Mouse (Mus musculus) urinary bladder, postnatal 36 days (tissue): ENCODE data around the gene Acoxl.

Source experiments
- DNase-seq, 2 experiments: peaks; one replicate each; pipeline ENCODE4 v3.0.0; 2022; ENCODE audit warnings: low spot score in 2 of 2, mixed read lengths in 1 of 2

The Acoxl gene

GRCm38 (mm10) chr2:128117605-128118004, 278.9 kb downstream of the Acoxl start:
- DNase-seq: no peak

DNA sequence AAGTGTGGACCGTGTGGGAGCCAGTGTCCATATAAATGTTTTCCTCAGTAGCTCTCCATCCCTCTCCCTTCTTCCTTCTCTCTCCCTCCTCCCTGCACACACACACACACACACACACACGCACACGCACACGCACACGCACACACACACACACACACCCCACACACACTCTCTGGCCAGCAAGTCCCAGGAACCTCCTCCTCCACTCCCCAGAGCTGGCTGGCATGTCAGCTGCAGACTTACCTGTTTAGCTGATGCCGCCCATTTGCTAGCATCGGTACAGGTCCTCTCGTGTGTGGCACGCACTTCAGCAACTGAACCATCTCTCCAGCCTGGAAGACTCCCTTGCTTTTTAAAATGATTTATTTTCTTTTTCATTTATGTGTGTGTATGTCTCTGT, 280.3 kb downstream of the Acoxl start:
- no peak for DNase-seq

DNA sequence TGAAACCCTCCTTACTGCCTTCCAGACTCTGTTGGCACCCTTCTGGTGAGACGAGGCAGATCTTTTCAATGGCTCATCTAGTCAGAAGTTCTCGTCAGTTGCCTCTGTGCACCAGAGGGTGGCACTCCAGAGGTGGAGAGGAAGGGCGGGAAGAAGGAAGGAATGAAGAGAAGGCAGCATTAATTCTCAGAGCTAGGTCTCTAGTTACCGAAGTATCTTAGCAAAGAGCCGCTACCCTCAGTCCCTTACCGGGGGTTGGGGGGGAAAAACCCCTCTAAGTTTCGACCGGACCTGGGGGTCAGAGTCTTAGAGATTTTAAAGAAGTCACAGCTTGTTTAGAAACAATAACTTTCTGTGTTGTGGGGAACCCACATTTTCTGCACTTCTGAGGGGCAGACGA, 283.8 kb downstream of the Acoxl start:
- peak; percentile 52 to 56 for DNase-seq

GRCm38 (mm10) chr2:128122891-128123771, 284.5 kb downstream of the Acoxl start:
- DNase-seq: peak; percentile 44 to 56

DNA sequence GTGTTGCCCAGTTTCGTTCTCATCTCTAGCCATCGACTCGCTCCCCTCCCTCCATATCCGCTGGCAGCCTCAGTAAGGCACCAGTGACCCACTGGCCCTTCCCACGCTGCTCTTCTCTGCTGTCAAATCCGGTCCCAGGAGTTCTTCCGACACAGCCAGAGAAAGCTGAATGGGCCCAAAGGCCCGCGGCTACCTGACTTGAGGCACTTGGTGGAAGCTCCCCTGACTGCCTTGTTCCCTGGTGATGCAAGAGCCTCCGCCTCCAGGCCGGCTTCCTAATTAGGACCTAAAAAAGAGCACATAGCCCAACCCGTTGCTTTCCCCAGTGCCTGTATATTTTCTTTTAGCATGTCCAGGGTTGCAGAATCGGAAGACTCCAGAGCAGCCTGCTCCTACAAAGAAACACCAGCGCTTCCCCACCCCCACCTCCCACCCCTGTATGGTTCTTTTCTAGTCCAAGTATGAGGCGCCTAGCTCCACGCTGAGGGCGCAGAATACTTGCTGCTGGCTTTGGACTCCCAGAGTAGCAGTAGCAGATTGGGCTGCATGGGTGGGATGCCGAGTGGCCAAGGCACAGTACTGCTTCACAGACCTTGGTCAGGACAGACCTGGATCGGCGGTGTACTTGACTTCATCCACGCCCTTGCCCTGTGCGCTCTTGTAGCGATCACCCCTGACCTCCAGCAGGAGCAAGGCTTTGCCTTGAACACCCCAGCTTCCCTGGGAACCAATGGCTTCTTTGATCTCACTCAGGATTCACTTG, 285.4 kb downstream of the Acoxl start:
- no peak for DNase-seq

GRCm38 (mm10) chr2:128124693-128125092, 286.0 kb downstream of the Acoxl start:
- no peak for DNase-seq

GRCm38 (mm10) chr2:128125635-128126470, 287.2 kb downstream of the Acoxl start, which contains the start of gene Bcl2l11:
Bcl2l11 (plus strand) TSS chr2:128126038.
- DNase-seq: peak; percentile 94 to 97

DNA sequence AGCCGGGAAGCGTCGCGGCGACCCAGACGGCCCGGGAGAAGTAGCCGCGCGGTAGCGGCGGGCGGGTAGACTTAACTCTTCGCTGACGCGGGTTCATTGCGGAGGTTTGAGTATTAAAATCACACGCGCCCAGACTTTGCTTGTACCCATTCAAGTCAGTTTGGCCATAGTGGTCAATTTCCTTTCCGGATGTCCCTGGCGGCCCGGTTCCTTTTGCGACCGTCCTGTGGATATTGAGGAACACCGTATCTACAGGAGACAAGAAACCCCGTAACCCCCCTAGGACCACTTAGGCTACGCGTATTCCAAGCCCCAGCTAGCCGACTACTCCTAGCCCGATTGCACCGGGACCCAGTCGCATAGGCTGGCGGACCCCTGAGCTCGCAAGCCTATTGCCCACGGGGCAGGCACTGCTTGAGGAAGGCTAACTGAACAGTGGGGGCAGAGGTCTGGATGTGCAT, 287.9 kb downstream of the Acoxl start:
- DNase-seq: no peak

- DNase-seq: peak; percentile 92 to 96
Observed at GRCm38 (mm10) chr2:128127121-128127671, 288.5 kb downstream of the Acoxl start.

- peak; percentile 67 to 85 for DNase-seq
Observed at GRCm38 (mm10) chr2:128127691-128128292, 289.1 kb downstream of the Acoxl start.

DNA sequence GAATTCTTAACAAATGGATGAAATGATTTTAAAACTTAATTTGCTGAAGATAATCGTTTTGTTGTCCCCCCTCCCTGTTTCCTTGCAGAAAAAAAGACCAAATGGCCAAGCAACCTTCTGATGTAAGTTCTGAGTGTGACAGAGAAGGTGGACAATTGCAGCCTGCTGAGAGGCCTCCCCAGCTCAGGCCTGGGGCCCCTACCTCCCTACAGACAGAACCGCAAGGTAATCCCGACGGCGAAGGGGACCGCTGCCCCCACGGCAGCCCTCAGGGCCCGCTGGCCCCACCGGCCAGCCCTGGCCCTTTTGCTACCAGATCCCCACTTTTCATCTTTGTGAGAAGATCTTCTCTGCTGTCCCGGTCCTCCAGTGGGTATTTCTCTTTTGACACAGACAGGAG, 289.9 kb downstream of the Acoxl start:
- no peak for DNase-seq

DNA sequence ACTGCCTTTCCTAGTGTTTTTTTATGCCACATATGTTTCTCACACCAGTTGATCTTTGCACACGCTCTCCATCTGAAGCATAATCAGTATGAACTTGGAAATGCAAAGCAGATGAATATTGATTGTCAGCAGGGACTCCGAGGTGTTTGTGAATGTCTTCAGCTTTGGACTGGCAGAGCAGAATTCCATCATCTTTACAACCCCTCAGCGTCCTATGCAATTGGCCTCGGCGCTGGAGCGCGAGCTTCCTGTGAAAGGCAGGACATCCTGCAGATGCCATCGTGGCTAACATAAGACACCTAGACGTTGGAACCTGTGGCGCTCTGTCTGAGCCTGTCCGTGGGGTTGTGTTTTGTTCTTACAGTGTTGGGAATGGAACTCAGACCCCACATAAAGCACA, 292.8 kb downstream of the Acoxl start:
- no peak for DNase-seq

- DNase-seq: no peak
Observed at GRCm38 (mm10) chr2:128132635-128133034, 294.0 kb downstream of the Acoxl start.

- no peak for DNase-seq
Observed at GRCm38 (mm10) chr2:128133865-128134264, 295.2 kb downstream of the Acoxl start.

- DNase-seq: no peak
Observed at GRCm38 (mm10) chr2:128134474-128134873, 295.8 kb downstream of the Acoxl start.

GRCm38 (mm10) chr2:128134948-128135347, 296.3 kb downstream of the Acoxl start:
- no peak for DNase-seq

DNA sequence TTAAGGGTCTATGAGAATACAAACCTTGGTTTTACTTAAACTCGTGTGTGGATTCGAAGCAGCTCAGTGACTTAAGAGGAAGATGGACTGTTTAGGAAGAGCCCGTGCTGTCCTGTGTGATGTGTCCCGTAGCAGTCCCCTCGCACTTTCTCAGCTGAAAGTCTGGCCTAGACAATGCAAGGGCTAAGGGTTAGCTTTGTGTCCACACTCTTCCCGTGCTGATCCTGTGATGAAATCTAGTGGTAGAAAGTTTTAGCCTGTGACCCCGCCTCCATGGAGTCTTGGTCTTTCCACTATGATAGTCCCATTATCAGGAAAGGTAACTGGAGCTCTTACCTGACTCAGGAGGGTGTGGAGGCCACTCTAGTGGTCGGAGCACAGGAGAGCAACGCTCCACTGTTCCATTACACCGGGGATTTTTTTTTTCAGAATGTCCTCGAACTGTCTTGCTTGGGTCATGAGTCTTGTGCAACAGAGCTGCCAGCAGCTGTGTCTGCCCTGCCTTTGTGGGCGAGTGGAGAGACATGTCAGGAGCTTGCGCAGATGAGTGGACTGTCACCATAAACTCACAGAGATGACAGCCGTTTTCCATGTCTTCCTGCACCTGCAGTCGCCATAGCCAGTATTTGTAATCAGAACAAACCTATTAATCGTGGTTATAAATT, 298.2 kb downstream of the Acoxl start:
- DNase-seq: no peak

- DNase-seq: no peak
Observed at GRCm38 (mm10) chr2:128137480-128138276, 299.0 kb downstream of the Acoxl start.

- no peak for DNase-seq
Observed at GRCm38 (mm10) chr2:128138924-128139323, 300.2 kb downstream of the Acoxl start.

GRCm38 (mm10) chr2:128139781-128140180, 301.1 kb downstream of the Acoxl start:
- DNase-seq: no peak
